Mouse (Mus musculus) limb, embryonic 12.5 days (tissue): ENCODE measurements around the gene Grin2c. TPM values are rescaled to one million over a fixed set of nuclear protein-coding genes. Genes with fewer than 3 reads are reported as not detected.

ENCODE experiments used
- ATAC-seq: fragments of 200-750 bp; cut with Nextera tagmentation; 2 replicates; pipeline ENCODE4 v1.8.0; 2017; ENCODE audit warnings: low read depth, moderate TSS enrichment; ENCODE audit not compliant: insufficient number of reproducible peaks, insufficient read depth, low FRiP score, low TSS enrichment
- H3K27ac ChIP-seq: fragments of 300-500 bp; sonication (generic); 2 replicates; pipeline ENCODE4 v1.5.1; 2016; ENCODE audit warnings: mild to moderate bottlenecking, moderate library complexity
- H3K27me3 ChIP-seq: fragments of 300-500 bp; sonication (generic); 2 replicates; pipeline ENCODE4 v1.6.1; 2016; ENCODE audit warnings: mild to moderate bottlenecking, moderate library complexity
- H3K36me3 ChIP-seq: fragments of 300-500 bp; sonication (generic); 2 replicates; pipeline ENCODE4 v1.6.1; 2016; ENCODE audit warnings: mild to moderate bottlenecking, moderate library complexity
- H3K4me1 ChIP-seq: fragments of 300-500 bp; sonication (generic); replicated peaks from 2 replicates; pipeline ENCODE4 v1.6.1; 2016
- H3K4me2 ChIP-seq: fragments of 300-500 bp; sonication (generic); 2 replicates; pipeline ENCODE4 v1.6.1; 2016; ENCODE audit warnings: mild to moderate bottlenecking, moderate library complexity
- H3K4me3 ChIP-seq: fragments of 300-500 bp; sonication (generic); replicated peaks from 2 replicates; pipeline ENCODE4 v1.5.1; 2016; ENCODE audit warnings: mild to moderate bottlenecking
- H3K9ac ChIP-seq: fragments of 300-500 bp; sonication (generic); replicated peaks from 2 replicates; pipeline ENCODE4 v1.6.1; 2016; ENCODE audit warnings: mild to moderate bottlenecking, moderate library complexity
- H3K9me3 ChIP-seq: fragments of 300-500 bp; sonication (generic); 2 replicates; pipeline ENCODE4 v1.6.1; 2016; ENCODE audit warnings: mild to moderate bottlenecking, moderate library complexity
- WGBS: fragments of 180-500 bp; shearing (Covaris S2); methylation state at CpG from one replicate; pipeline ENCODE4 v1.1.7; 2016; 5-methylcytosine and 5-hydroxymethylcytosine counted together
- polyA plus RNA-seq: library from polyadenylated mRNA; unstranded; fragments of >200 nt; fragmentation: Nextera tagmentation; extraction: Ambion mirVana; gene quantifications from 2 replicates; pipeline ENCODE4 v1.2.1, GENCODE M21; 2016

Grin2c gene
- polyA plus RNA-seq, 1 experiment from 2014 or later: 0.21 TPM

DNA sequence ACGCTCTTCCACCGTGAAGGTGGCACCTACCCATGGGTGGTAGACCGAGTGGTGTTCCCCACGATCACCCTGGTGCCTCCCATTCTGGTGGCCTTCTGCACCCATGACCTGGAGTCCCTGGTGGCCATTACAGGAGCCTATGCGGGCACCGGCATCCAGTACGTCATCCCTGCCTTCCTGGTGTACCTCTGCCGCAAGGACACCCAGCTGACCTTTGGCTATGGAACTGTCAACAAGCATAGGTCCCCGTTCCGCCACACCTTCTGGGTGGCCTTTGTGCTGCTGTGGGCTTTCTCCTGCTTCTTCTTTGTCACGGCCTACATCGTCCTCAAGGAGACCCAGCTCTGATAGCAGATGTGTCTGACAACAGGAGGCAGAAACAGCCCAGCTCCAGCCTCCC, 23.3 kb downstream of the Grin2c start:
- Histone ChIP-seq H3K4me1 (peaks cover 29% of the 10 kb centered on the region), H3K9ac (no peak overlapping the region), H3K36me3 (peaks cover 28% of the 10 kb centered on the region), H3K27me3 (peaks cover 48% of the 10 kb centered on the region), H3K4me2 (no peak overlapping the region), H3K27ac (no peak overlapping the region), H3K4me3 (no peak overlapping the region), H3K9me3 (no peaks in the 10 kb centered on the region)
- 89% methylated on average over 12 of the region's 12 CpGs for WGBS
- ATAC-seq: no peak

DNA sequence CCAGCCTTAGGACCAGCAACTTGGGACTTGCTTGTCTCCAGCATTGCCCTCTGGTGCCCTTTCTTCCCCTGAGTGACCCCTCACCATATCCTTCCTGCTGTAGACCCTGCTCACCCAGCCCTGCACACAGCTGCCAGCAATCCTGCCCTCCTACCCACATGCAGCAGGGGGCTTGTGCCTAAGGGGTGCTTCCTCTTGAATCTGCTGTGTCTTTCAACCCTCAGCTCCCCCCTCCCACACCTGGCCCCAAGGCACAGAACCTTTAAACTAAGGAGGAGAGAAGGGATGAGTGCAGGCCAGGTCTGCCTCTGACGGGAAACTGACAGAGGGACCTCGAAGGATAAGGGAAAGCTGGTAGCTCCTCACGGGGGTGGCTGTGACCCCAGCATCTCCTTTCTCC, 24.3 kb downstream of the Grin2c start:
- H3K9me3 ChIP-seq: no peaks in the 10 kb centered on the region
- 70% methylated on average over 3 of the region's 3 CpGs for WGBS
- H3K27ac ChIP-seq: no peak overlapping the region
- peaks cover 29% of the 10 kb centered on the region for H3K4me1 ChIP-seq
- no peak overlapping the region for H3K9ac ChIP-seq
- no peak overlapping the region for H3K4me3 ChIP-seq
- H3K4me2 ChIP-seq: no peak overlapping the region
- H3K27me3 ChIP-seq: peaks cover 44% of the 10 kb centered on the region
- no peak for ATAC-seq
- peaks cover 28% of the 10 kb centered on the region for H3K36me3 ChIP-seq

DNA sequence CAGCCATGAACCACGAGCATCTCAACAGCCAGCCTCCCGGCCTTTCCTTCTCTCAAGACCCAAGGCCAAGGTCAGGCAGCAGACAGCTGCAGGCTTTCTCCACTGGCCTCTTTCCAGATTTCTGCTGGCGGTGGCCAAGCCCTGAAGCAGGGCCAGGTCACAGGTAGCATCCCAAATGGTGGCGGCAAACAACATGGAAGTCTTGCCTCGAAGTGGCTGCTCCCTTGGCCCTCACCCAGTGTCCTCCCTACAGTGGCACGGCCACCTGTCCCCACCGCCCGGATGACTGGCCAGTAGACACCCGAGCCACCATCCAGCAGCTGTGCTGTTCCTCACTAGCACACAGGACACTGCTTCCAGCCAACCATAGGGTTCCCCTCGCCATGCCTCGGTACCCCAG, 25.6 kb downstream of the Grin2c start:
- no peak for ATAC-seq
- H3K4me1 ChIP-seq: peaks cover 22% of the 10 kb centered on the region
- H3K4me2 ChIP-seq: no peak overlapping the region
- no peak overlapping the region for H3K9ac ChIP-seq
- H3K27me3 ChIP-seq: peaks cover 30% of the 10 kb centered on the region
- peaks cover 28% of the 10 kb centered on the region for H3K36me3 ChIP-seq
- H3K4me3 ChIP-seq: no peak overlapping the region
- H3K9me3 ChIP-seq: no peaks in the 10 kb centered on the region
- no peak overlapping the region for H3K27ac ChIP-seq
- WGBS: 83% methylated on average over 11 of the region's 11 CpGs

DNA sequence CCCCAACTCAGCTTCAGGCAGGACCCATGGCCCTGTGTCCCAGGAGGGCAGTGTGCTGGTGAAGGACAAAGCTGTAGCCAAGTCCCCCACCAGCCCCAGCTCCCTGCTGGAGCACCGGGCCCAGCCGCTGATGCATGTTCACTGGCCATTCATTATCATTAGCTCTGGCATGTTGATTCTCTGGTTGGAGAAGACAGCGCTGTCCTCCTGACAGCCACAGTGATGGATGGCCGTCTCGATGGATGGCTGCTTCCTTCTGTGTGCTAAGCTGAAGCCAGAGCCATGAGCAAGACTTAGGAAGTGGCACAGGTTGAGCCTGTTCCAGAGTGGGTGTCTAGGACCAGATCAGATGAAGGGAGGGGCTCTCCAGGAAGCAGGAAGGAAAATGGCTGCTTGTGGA, 30.5 kb downstream of the Grin2c start:
- no peak for ATAC-seq
- Histone ChIP-seq H3K4me1 (peaks cover 29% of the 10 kb centered on the region), H3K9ac (no peak overlapping the region), H3K36me3 (peaks cover 5% of the 10 kb centered on the region; the same call in 1 of the 2 replicates), H3K9me3 (no peaks in the 10 kb centered on the region), H3K4me3 (no peak overlapping the region), H3K27me3 (peaks cover 33% of the 10 kb centered on the region), H3K27ac (no peak overlapping the region), H3K4me2 (no peak overlapping the region)
- 16% methylated on average over 5 of the region's 5 CpGs for WGBS

DNA sequence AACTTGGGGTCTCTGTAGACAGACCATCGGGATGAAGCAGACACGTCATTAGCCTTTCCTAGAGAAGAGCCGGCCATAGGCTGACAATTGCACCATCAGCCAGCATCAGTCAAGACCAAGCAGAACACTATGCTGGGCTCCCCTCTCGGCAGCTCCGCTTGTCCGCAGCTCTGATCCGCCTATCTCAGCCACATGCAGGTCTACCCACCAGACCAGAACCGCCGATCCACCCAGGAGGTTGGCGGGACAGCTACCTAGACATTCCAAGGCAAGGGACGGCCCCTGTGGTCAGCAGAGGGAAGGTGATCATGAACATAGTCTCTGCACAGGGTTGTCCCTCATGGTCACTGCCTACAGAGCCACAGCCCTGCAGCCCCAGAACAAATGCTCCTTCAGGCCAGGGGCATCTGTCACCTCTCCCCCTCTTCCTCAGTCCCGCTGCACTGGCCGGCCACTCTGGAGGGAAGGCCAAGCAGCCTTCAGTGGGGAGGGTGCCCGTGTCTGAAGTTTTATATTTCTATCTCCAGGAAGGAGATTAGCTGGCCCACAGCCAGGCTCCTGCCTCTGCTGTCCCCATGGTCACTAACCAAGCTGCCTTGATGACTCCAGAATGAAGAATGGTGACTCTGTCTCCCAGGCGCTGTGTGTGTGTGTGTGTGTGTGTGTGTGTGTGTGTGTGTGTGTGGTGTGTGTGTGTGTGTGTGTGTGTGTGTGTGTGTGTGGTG, 32.6 kb downstream of the Grin2c start:
- H3K27me3 ChIP-seq: peaks cover 43% of the 10 kb centered on the region
- 68% methylated on average over 15 of the region's 15 CpGs for WGBS
- peaks cover 34% of the 10 kb centered on the region for H3K4me1 ChIP-seq

DNA sequence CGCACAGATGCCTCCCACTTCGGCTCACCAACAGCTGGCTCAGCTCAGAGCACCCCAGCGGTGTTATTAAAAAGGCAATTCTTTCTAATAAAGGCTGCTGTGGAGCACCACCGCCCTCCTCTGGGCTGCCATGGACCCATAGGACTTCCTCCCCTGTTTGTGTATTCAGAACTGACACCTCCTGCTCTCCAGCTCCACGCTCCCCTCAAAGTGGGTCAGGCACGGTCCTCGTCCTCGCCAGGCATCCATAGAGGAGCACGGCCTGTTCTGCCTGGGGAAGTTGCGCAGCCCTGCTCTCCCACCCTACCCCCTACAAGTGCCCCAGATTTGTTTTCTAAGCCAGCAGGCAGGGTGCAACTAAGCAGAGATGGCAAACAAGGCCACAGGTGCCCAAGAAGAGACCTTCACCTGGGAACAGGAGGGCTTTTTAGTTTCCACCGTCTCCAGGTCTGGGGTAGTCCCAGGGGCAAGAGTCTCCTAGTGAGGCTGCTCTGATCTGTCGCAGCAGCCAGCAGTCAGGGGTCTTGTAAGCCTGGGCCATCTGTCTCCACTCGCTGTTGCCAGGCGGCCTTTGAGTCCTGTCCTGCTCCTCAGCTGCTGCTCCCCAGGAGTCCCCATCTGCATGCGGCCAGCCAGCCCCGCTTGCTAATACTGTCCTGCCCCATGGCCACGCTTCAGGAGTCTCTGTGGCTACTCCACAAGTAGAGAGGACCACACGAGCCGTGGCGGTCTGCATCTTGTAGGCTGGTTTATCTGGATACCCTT, 33.3 kb downstream of the Grin2c start:
- no peaks in the 10 kb centered on the region for H3K36me3 ChIP-seq
- peaks cover 34% of the 10 kb centered on the region for H3K4me1 ChIP-seq
- 0 out of 2 replicates have a peak overlapping the region, but pooled peaks have one; percentile 1 for H3K9ac ChIP-seq
- peaks cover 47% of the 10 kb centered on the region for H3K27me3 ChIP-seq
- no peak overlapping the region for H3K27ac ChIP-seq
- no peaks in the 10 kb centered on the region for H3K9me3 ChIP-seq
- 48% methylated on average over 20 of the region's 20 CpGs for WGBS
- no peak overlapping the region for H3K4me3 ChIP-seq
- no peak for ATAC-seq
- no peak overlapping the region for H3K4me2 ChIP-seq

More for the DNA sequence above, 32.6 kb downstream of the Grin2c start:
- no peak overlapping the region for H3K4me3 ChIP-seq
- no peak overlapping the region for H3K9ac ChIP-seq
- no peak for ATAC-seq
- H3K36me3 ChIP-seq: no peaks in the 10 kb centered on the region
- no peak overlapping the region for H3K27ac ChIP-seq
- no peak overlapping the region for H3K4me2 ChIP-seq
- no peaks in the 10 kb centered on the region for H3K9me3 ChIP-seq

DNA sequence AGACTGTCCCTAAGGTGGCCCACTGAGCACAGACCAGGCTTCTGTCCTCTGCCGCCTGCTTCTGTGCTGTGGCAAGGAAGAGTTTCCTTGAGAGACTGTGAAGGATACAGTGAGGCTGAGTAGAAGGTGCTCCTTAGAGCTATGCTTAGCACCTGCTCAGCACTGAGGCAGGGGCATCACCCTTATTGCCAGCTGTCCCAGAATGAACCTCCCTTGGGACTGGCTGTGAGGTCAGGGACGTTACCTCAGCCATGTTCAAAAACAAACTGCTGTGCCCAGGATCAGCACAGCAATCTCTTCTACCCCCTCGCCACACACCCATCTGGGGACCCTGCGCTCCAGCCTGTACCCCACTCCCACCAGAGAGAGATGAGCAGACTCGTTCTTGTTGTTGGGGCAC, 34.2 kb downstream of the Grin2c start:
- no peak overlapping the region for H3K4me3 ChIP-seq
- no peak for ATAC-seq
- H3K36me3 ChIP-seq: no peaks in the 10 kb centered on the region
- H3K27ac ChIP-seq: no peak overlapping the region
- peaks cover 48% of the 10 kb centered on the region for H3K27me3 ChIP-seq
- peaks cover 34% of the 10 kb centered on the region for H3K4me1 ChIP-seq
- H3K4me2 ChIP-seq: no peak overlapping the region
- H3K9me3 ChIP-seq: no peaks in the 10 kb centered on the region
- WGBS: 79% methylated on average over 5 of the region's 5 CpGs
- H3K9ac ChIP-seq: 0 out of 2 replicates have a peak overlapping the region, but pooled peaks have one; percentile 1

DNA sequence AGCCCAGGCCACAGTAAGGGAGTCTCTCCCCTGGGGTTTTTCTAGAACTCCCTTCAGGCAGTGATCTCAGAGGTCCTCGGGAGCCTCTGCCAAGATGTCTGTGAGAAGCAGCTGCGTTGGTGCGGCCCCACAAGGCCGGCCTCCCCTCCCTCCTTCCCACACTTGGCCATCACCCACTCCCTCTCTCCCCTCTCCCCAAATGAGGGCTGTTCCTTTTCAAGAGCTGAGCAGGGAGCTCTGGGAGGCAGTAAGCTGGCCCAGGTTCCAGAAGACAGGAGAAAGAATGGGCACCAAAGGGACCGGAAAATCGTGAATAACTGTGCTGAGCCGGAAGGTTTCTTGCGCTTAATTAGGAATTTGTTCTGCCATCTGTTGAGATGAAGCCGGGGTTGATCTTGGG, 35.1 kb downstream of the Grin2c start:
- H3K36me3 ChIP-seq: no peaks in the 10 kb centered on the region
- no peak overlapping the region for H3K27ac ChIP-seq
- peaks cover 39% of the 10 kb centered on the region for H3K4me1 ChIP-seq
- H3K9ac ChIP-seq: no peak overlapping the region
- ATAC-seq: no peak
- no peaks in the 10 kb centered on the region for H3K9me3 ChIP-seq
- H3K4me3 ChIP-seq: no peak overlapping the region
- peaks cover 54% of the 10 kb centered on the region for H3K27me3 ChIP-seq
- WGBS: 56% methylated on average over 9 of the region's 9 CpGs
- H3K4me2 ChIP-seq: no peak overlapping the region

DNA sequence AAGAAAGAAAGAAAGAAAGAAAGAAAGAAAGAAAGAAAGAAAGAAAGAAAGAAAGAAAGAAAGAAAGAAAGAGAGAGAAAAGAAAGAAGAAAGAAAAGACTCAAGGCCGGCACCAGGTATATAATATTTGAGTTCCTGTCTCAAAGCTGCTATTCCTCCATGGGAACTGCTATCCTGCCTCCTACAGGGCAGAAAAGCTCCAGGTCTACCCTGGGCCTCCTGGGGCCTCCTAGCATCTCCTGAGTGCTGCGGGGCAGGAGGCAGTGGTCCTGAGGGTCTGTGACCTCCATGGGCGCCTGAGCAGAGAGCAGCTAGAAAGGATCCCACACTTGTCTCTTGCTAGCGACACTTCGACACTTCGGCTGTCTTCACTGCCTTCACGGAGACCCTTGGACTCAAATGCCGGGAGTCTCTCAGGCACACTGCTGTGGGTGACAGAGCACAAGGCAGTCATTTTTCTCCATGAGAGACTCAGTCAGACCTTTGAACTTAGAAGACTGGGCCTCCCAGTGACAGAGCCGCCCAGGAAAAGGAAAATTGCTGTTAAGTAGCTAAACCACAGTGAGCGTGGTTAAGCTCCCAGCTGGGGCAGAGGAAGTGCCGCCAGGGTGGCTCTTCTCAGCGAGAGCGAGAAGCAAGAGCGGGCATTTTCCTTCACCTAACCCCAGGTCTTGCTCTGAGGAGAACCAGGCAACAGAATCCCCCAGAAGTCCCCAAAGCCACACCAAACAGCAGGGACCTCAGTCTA, 35.7 kb downstream of the Grin2c start:
- 45% methylated on average over 14 of the region's 14 CpGs for WGBS
- Histone ChIP-seq H3K27me3 (peaks cover 56% of the 10 kb centered on the region), H3K9ac (no peak overlapping the region), H3K4me1 (peaks cover 39% of the 10 kb centered on the region), H3K4me2 (no peak overlapping the region), H3K9me3 (no peaks in the 10 kb centered on the region), H3K36me3 (no peaks in the 10 kb centered on the region), H3K4me3 (no peak overlapping the region), H3K27ac (no peak overlapping the region)
- ATAC-seq: no peak

DNA sequence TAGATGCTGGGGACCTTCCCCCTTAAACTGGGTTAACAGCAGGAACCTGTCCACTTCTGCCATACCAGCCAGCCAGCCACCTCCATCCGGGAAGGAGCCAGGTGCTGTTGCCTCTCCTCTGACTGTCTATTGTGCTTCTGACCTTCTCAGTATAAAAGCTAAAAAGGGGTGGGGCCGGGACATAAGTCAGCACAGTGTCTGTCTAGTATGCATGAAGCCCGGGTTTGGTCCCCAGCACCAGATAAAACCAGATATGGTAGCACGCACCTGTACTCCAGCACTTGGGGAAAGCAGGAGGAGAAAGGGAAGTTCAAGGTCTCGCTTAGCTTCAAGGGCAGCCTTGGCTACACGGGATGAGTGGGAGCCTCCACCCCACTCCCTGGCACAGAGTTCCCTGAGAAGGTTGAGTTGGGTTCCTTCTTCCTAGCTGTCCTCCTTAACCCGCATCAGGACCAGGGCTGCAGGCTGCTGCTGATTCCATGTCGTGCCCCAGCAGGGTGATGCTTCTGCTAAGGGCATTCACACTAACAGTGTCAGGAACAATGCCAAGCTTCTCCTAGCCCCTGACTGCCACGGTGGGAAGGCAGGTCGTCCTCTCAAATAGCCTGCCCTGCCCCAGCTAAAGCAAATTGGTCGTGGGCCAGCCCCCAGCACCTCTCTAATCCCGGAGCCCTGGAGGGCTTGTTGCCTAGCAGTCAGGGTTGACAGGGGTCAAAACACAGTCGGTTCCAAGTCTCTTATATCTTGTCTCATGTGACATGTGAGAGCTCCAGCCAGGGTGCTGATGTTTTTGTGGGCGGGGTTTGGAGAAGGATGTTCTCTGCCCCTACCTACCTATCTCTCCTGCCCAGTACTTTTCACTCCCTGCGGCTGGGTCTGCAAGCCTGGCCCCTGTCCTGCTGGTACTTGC, 37.8 kb downstream of the Grin2c start:
- Histone ChIP-seq H3K27ac (no peak overlapping the region), H3K36me3 (no peaks in the 10 kb centered on the region), H3K4me2 (no peak overlapping the region), H3K4me1 (peaks cover 43% of the 10 kb centered on the region), H3K27me3 (peaks cover 63% of the 10 kb centered on the region), H3K9ac (no peak overlapping the region), H3K9me3 (no peaks in the 10 kb centered on the region), H3K4me3 (no peak overlapping the region)
- 47% methylated on average over 15 of the region's 15 CpGs for WGBS
- no peak for ATAC-seq
